In the genomic region with DNA sequence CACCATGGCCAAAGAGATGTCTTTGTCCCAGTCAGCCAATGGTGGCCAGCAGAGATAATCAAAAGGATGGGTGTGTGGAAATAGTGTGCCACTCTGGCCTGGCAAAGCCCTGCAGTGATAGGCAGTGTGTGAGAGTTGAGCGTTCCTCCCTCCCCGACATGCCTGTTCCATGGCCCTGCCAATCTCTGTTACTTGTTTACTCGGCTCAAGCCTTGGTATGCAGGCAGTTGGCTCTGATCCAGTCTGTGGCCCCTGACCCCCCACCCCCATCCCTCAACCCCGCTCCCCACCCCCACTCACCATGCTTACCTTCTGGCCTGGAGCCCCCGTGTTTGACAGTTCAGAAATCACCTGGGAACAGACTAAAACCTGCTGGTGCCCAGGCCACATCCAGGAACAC, we compare ENCODE assay signal across 14 mouse cellular contexts.
DNase-seq lines count a peak whose midpoint lies in the region; ATAC-seq and TF ChIP-seq lines count a peak whose summit lies in the region.
"Had no signal": no experiment of that assay in that cellular context is flagged by ENCODE, and none has a peak within 500 bp of the region (broad histone marks: within the 10 kb centered on the region; RNA-seq: fewer than 3 reads in every experiment).

No protein-coding gene starts in this region.

- peaks cover 66% of the 10 kb centered on the region for H3K27me3 ChIP-seq in hindbrain, embryonic 10.5 days (ENCODE audit: insufficient read depth, poor library complexity, severe bottlenecking)
- no peaks in the 10 kb centered on the region for H3K27me3 ChIP-seq in hindbrain, embryonic 14.5 days (ENCODE audit: control insufficient read depth, insufficient read depth, low read length)
- H3K27me3 ChIP-seq in neural tube, embryonic 11.5 days (ENCODE audit: control insufficient read depth, insufficient read depth, low read length), result no peaks in the 10 kb centered on the region
- no peaks in the 10 kb centered on the region for H3K27me3 ChIP-seq in kidney, embryonic 16.5 days (ENCODE audit: insufficient read depth, low read length)
- H3K27me3 ChIP-seq in stomach, postnatal 0 days (ENCODE audit: control insufficient read depth, insufficient read depth, low read length), result no peaks in the 10 kb centered on the region

- no peak overlapping the region for H3K4me2 ChIP-seq in hindbrain, embryonic 14.5 days (replicated peaks)
- H3K4me2 ChIP-seq in neural tube, embryonic 11.5 days (ENCODE audit: low read depth), result no peak overlapping the region
- H3K4me2 ChIP-seq in kidney, embryonic 16.5 days (replicated peaks; ENCODE audit: low read depth, low read length), result no peak overlapping the region
- H3K4me2 ChIP-seq in stomach, postnatal 0 days (replicated peaks; ENCODE audit: low read depth), result no peak overlapping the region
- H3K4me2 ChIP-seq: heart, embryonic 13.5 days had no signal

- DNase-seq in hindbrain, embryonic 10.5 days (ENCODE audit: low spot score), result no peak
- no peak for DNase-seq in hindbrain, embryonic 14.5 days (ENCODE audit: low spot score)
- no peak for DNase-seq in neural tube, embryonic 11.5 days (ENCODE audit: low spot score)
- no peak for DNase-seq in neural tube, embryonic 10.5 days (ENCODE audit: extremely low spot score, low spot score)
- peak; percentile 54 for DNase-seq in stomach, postnatal 0 days (ENCODE audit: low spot score)
- DNase-seq in heart, postnatal 25 days (ENCODE audit: low spot score), result no peak
- no peak for DNase-seq in spleen, adult 12 weeks (ENCODE audit: low spot score)
- DNase-seq: B cell, adult 2 months; cerebellum, adult 11 months; left cerebral cortex, postnatal 4 days; spleen, adult 18-20 months had no signal

- H3K27ac ChIP-seq in hindbrain, embryonic 10.5 days, result peak overlapping the region; percentile 88
- H3K27ac ChIP-seq in hindbrain, embryonic 14.5 days, result no peak overlapping the region
- H3K27ac ChIP-seq in neural tube, embryonic 11.5 days (ENCODE audit: low read depth, low read length), result peak overlapping the region; percentile 94
- H3K27ac ChIP-seq in kidney, embryonic 16.5 days (ENCODE audit: low read length), result 0 out of 2 replicates have a peak overlapping the region, but pooled peaks have one; percentile 25
- peak overlapping the region; percentile 94; the same call in 1 of the 2 replicates for H3K27ac ChIP-seq in stomach, postnatal 0 days (replicated peaks)
- H3K27ac ChIP-seq: heart, embryonic 13.5 days had no signal

- no peak for TF ChIP-seq EP300 in stomach, postnatal 0 days (optimal IDR thresholded peaks at IDR 0.05)

- H3K9ac ChIP-seq in hindbrain, embryonic 14.5 days, result no peak overlapping the region
- peak overlapping the region; percentile 16; the same call in 1 of the 2 replicates for H3K9ac ChIP-seq in neural tube, embryonic 11.5 days (ENCODE audit: low read length)
- 0 out of 2 replicates have a peak overlapping the region, but pooled peaks have one; percentile 22 for H3K9ac ChIP-seq in kidney, embryonic 16.5 days (replicated peaks; ENCODE audit: low read length)
- H3K9ac ChIP-seq in stomach, postnatal 0 days (ENCODE audit: low read length), result no peak overlapping the region

- no peak for TF ChIP-seq CTCF in stomach, postnatal 0 days (IDR thresholded peaks at IDR 0.05; ENCODE audit: low read depth)

- H3K9me3 ChIP-seq in hindbrain, embryonic 10.5 days, result no peaks in the 10 kb centered on the region
- H3K9me3 ChIP-seq in hindbrain, embryonic 14.5 days (ENCODE audit: control insufficient read depth, low read length), result no peaks in the 10 kb centered on the region
- H3K9me3 ChIP-seq in neural tube, embryonic 11.5 days (ENCODE audit: control insufficient read depth, low read length), result no peaks in the 10 kb centered on the region
- no peaks in the 10 kb centered on the region for H3K9me3 ChIP-seq in kidney, embryonic 16.5 days (ENCODE audit: low read length)
- H3K9me3 ChIP-seq in stomach, postnatal 0 days (ENCODE audit: control insufficient read depth, low read length), result no peaks in the 10 kb centered on the region
- H3K9me3 ChIP-seq: heart, embryonic 13.5 days; megakaryocyte, embryonic 14.5 days had no signal

- 72% methylated on average over 5 of the region's 5 CpGs for WGBS in hindbrain, embryonic 10.5 days
- 57% methylated on average over 5 of the region's 5 CpGs for WGBS in hindbrain, embryonic 14.5 days
- WGBS in neural tube, embryonic 11.5 days, result 72% methylated on average over 5 of the region's 5 CpGs
- WGBS in kidney, embryonic 16.5 days, result 45% methylated on average over 5 of the region's 5 CpGs
- WGBS in stomach, postnatal 0 days, result 41% methylated on average over 5 of the region's 5 CpGs

- intact Hi-C loops in heart, postnatal 25 days (cut with DNase I), result loop anchor here (5.0 kb wide), 1 partner anchor 69 kb away; no protein-coding TSS in a partner anchor

- no peak for ATAC-seq in hindbrain, embryonic 14.5 days (ENCODE audit: low FRiP score)
- ATAC-seq in neural tube, embryonic 11.5 days (ENCODE audit: insufficient read depth, low FRiP score, low TSS enrichment), result no peak
- no peak for ATAC-seq in kidney, embryonic 16.5 days (ENCODE audit: low FRiP score, low TSS enrichment)
- no peak for ATAC-seq in stomach, postnatal 0 days (ENCODE audit: low FRiP score, low TSS enrichment)

- no peaks in the 10 kb centered on the region for H3K36me3 ChIP-seq in hindbrain, embryonic 10.5 days
- H3K36me3 ChIP-seq in hindbrain, embryonic 14.5 days (replicated peaks; ENCODE audit: control insufficient read depth, insufficient read depth), result no peaks in the 10 kb centered on the region
- H3K36me3 ChIP-seq in neural tube, embryonic 11.5 days (ENCODE audit: control insufficient read depth, insufficient read depth, low read length), result no peaks in the 10 kb centered on the region
- H3K36me3 ChIP-seq in kidney, embryonic 16.5 days (ENCODE audit: insufficient read depth, low read length), result no peaks in the 10 kb centered on the region
- no peaks in the 10 kb centered on the region for H3K36me3 ChIP-seq in stomach, postnatal 0 days (ENCODE audit: control insufficient read depth, insufficient read depth, low read length)
- H3K36me3 ChIP-seq: heart, embryonic 13.5 days had no signal

- peaks cover 100% of the 10 kb centered on the region for H3K4me1 ChIP-seq in hindbrain, embryonic 10.5 days (replicated peaks)
- H3K4me1 ChIP-seq in hindbrain, embryonic 14.5 days (replicated peaks; ENCODE audit: control insufficient read depth, insufficient read depth, low read length), result peaks cover 55% of the 10 kb centered on the region
- H3K4me1 ChIP-seq in neural tube, embryonic 11.5 days (ENCODE audit: control insufficient read depth, insufficient read depth, low read length), result peaks cover 83% of the 10 kb centered on the region
- H3K4me1 ChIP-seq in kidney, embryonic 16.5 days (ENCODE audit: insufficient read depth, low read length), result peaks cover 70% of the 10 kb centered on the region
- peaks cover 26% of the 10 kb centered on the region for H3K4me1 ChIP-seq in stomach, postnatal 0 days (replicated peaks; ENCODE audit: control insufficient read depth, insufficient read depth)

- no peak overlapping the region for H3K4me3 ChIP-seq in hindbrain, embryonic 10.5 days
- no peak overlapping the region for H3K4me3 ChIP-seq in hindbrain, embryonic 14.5 days (replicated peaks; ENCODE audit: low read length)
- no peak overlapping the region for H3K4me3 ChIP-seq in neural tube, embryonic 11.5 days (ENCODE audit: low read depth, low read length)
- no peak overlapping the region for H3K4me3 ChIP-seq in kidney, embryonic 16.5 days (ENCODE audit: low read length)
- H3K4me3 ChIP-seq in stomach, postnatal 0 days (ENCODE audit: low read depth, low read length), result no peak overlapping the region
- H3K4me3 ChIP-seq: heart, embryonic 13.5 days; megakaryocyte, embryonic 14.5 days had no signal

Comparison
In these comparisons a context has a peak if more than half of its experiments do, and no peak if none do; other contexts are left out.
1. H3K9ac ChIP-seq: peak in neural tube, embryonic 11.5 days (single experiment) and kidney, embryonic 16.5 days (single experiment); none in hindbrain, embryonic 14.5 days (single experiment) and stomach, postnatal 0 days (single experiment).